Mouse (Mus musculus): Measurements from ENCODE around the gene Fosb.

- no peak for TF ChIP-seq POLR2A (IDR thresholded peaks at IDR 0.05; ENCODE audit: low read depth, low read length)
- no peak for TF ChIP-seq CTCF (IDR thresholded peaks at IDR 0.05; ENCODE audit: extremely low read depth, insufficient read length, insufficient replicate concordance, low read depth, low read length)
Measured at GRCm38 (mm10) chr7:19297794-19298193, 12.1 kb downstream of the Fosb start.

Measured in small intestine, adult 2 months (tissue).